Mouse (Mus musculus) hematopoietic stem cell, adult 5-6 weeks (primary cell): ENCODE measurements around the gene Tbc1d22b. TPM values are rescaled to one million over a fixed set of nuclear protein-coding genes. Genes with fewer than 3 reads are reported as not detected.

Source experiments
- ATAC-seq, 2 experiments: fragments of 125-278 bp in 1 of 2; replicated peaks in 1 of 2; 2 replicates each; pipeline ENCODE4 v1.8.0; 2016 to 2017; ENCODE audit warnings: inconsistent platforms in 2 of 2, mild to moderate bottlenecking in 2 of 2, moderate number of reproducible peaks in 2 of 2, low read depth in 1 of 2, moderate TSS enrichment in 1 of 2; ENCODE audit not compliant: low FRiP score in 2 of 2, poor library complexity in 2 of 2, severe bottlenecking in 2 of 2, insufficient read depth in 1 of 2, low TSS enrichment in 1 of 2
- total RNA-seq: library from RNA; stranded (forward); fragments of 172-1452, 232-1000 nt; gene quantifications from 2 replicates; pipeline ENCODE4 v1.2.3, GENCODE M21; 2017

Tbc1d22b gene
- total RNA-seq, 1 experiment from 2014 or later = 5.8 TPM

DNA sequence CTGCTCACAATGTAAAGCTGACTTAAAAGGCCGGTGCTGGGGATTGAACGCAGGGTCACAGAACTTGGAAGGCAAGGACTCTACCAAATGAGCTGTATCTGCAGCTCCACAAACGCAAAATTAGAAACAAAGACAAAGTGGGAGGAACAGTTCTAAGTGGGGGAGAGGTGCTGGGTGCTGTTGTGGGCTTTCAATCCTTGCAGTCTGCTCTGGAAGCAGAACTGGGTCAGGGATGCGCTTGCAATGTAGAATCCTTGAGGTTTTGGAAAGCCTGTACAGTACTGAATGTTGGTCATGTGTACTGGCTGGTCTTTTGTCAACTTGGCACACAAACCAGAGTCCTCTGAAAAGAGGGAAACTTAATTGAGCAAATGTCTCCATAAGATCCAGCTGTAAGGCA, 66.0 kb downstream of the Tbc1d22b start:
- no peak for ATAC-seq

- no peak for ATAC-seq
Measured at GRCm38 (mm10) chr17:29619231-29619630, 69.6 kb downstream of the Tbc1d22b start.

- no peak for ATAC-seq
Measured at GRCm38 (mm10) chr17:29623488-29623887, 73.9 kb downstream of the Tbc1d22b start.

GRCm38 (mm10) chr17:29627285-29627684, 77.7 kb downstream of the Tbc1d22b start:
- no peak for ATAC-seq

DNA sequence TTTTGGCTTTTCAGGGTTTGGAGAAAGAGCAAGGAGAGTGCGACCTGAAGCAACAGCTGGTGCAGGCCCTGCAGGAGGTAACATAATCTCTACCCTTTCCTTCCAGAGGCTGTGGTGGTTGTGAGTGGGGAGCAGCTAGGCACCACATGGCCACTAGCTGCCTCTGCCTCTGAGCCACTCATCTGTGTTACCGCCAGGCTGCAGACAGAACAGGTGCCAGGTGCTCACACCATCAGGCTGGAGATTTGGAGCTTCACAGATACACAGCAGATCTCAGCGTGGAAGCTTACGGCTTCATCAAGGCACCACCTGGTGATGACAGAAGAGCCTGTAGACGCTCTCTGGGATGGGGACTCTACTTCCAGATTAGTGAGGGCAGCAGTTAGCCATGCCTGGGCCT, 79.4 kb downstream of the Tbc1d22b start:
- ATAC-seq = no peak

- ATAC-seq = no peak
Measured at GRCm38 (mm10) chr17:29629620-29630019, 80.0 kb downstream of the Tbc1d22b start.

- ATAC-seq = no peak
Measured at GRCm38 (mm10) chr17:29632312-29632711, 82.7 kb downstream of the Tbc1d22b start.

- ATAC-seq = no peak
Measured at GRCm38 (mm10) chr17:29635492-29635891, 85.9 kb downstream of the Tbc1d22b start.

GRCm38 (mm10) chr17:29636118-29636517, 86.5 kb downstream of the Tbc1d22b start:
- ATAC-seq = no peak

GRCm38 (mm10) chr17:29637377-29637776, 87.8 kb downstream of the Tbc1d22b start:
- no peak for ATAC-seq

DNA sequence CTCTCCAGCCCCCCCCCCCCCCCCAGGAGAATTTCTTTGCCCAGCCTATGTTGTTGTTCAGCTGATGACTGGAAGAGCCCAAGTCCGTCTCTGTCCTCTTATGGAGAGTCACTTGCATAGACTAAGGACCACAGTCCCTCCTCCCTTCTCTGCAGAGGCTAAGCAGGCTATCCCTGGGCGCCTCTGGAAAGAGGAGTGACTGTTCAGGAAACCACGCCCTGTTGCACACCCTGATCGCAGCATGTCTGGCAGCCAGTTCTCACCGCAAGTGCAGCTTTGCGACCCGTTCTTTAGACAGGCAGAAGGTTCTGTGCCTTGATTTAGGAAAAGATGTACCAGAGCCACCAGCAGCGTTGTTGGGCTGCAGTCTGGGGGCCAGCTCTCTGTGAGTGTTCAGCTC, 88.3 kb downstream of the Tbc1d22b start:
- peak in 1 of 2 experiments; percentile 26; a peak in 1 of 4 replicates for ATAC-seq

DNA sequence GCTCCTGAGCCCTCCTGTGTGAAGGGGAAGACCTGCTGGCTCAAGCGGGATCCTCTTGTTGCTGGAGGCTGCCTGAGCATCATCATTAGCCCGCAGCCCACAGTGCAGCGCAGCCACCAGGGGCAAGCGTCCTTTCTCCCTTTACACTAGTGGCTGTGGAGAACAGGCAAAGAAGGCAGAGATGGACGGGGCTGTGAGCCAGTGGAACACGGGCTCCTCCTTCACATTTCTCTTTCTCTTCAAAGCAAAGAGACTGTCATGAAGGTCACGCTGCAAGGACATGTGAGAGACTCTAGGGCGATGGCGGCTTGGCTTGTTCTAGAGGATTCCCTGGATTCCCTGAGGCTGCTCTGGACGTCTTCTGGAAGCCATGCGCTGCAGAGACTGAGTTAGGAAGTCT, 91.4 kb downstream of the Tbc1d22b start:
- no peak for ATAC-seq

GRCm38 (mm10) chr17:29642219-29642618, 92.6 kb downstream of the Tbc1d22b start:
- no peak for ATAC-seq

Other genes with a start within 250 kb of the Tbc1d22b start
- gene Pi16, start 232.1 kb upstream of the Tbc1d22b start, total RNA-seq = 1.8 and 10.4 TPM in 2 replicates
- 60.6 and 87.5 TPM in 2 replicates for gene Mtch1, start 201.9 kb upstream of the Tbc1d22b start, total RNA-seq
- gene Fgd2, start 188.9 kb upstream of the Tbc1d22b start, total RNA-seq = 36.9 and 54.2 TPM in 2 replicates
- gene Pim1, start 59.0 kb upstream of the Tbc1d22b start, total RNA-seq = 426 and 588 TPM in 2 replicates
- 0.31 TPM in 1 of 2 replicates, not detected in the other for gene Gm17657, start 147 bp upstream of the Tbc1d22b start, total RNA-seq
- not detected in 2 replicates for gene Tmem217, start 2.6 kb downstream of the Tbc1d22b start, total RNA-seq
- gene Rnf8, start 65.0 kb downstream of the Tbc1d22b start, total RNA-seq = 50.9 and 51.8 TPM in 2 replicates
- gene Gm28043, start 65.1 kb downstream of the Tbc1d22b start, total RNA-seq = 9.5 and 11.9 TPM in 2 replicates
- 127 and 160 TPM in 2 replicates for gene Cmtr1, start 110.8 kb downstream of the Tbc1d22b start, total RNA-seq
- gene Ccdc167, start 167.3 kb downstream of the Tbc1d22b start, total RNA-seq = 8.1 and 14.5 TPM in 2 replicates